Mouse (Mus musculus) MEL (cell line): ENCODE measurements at regions not wholly inside any gene's neighbourhood (a gene's known extent, or its start where the extent isn't known, plus 50 kb on each side); places are given as distances from the start of the nearest gene placed in this dataset.

Experiments
- DNase-seq: peaks from one replicate; pipeline ENCODE4 v3.0.0; 2011; ENCODE audit warnings: low read depth, low spot score
- H3K27ac ChIP-seq: 2 replicates; pipeline ENCODE4 v1.5.1; 2012; ENCODE audit warnings: low read depth, mild to moderate bottlenecking, control low read depth, low read length, moderate library complexity; ENCODE audit not compliant: control insufficient read depth
- H3K27me3 ChIP-seq, 2 experiments: fragments of 150-350 bp in 1 of 2; sonication (generic) in 1 of 2; 2 replicates each; pipeline ENCODE4 v1.6.1; 2012; ENCODE audit warnings: low read length in 2 of 2, mild to moderate bottlenecking in 2 of 2, improper control_type of control experiment in 1 of 2, moderate library complexity in 1 of 2; ENCODE audit not compliant: insufficient read depth in 2 of 2, control insufficient read depth in 1 of 2
- H3K36me3 ChIP-seq, 2 experiments: 2 replicates each; pipeline ENCODE4 v1.6.1; 2012 to 2014; ENCODE audit warnings: low read length in 2 of 2, improper control_type of control experiment in 1 of 2, inconsistent platforms in 1 of 2, mild to moderate bottlenecking in 1 of 2; ENCODE audit not compliant: insufficient read depth in 2 of 2, control insufficient read depth in 1 of 2
- H3K4me1 ChIP-seq, 2 experiments: fragments of 150-350 bp in 1 of 2; sonication (generic) in 1 of 2; 2 replicates each; pipeline ENCODE4 v1.6.1; 2012; ENCODE audit warnings: low read length in 2 of 2, improper control_type of control experiment in 1 of 2, mild to moderate bottlenecking in 1 of 2; ENCODE audit not compliant: insufficient read depth in 2 of 2, control insufficient read depth in 1 of 2
- H3K4me3 ChIP-seq, 2 experiments: fragments of 150-350 bp in 1 of 2; sonication (generic) in 1 of 2; 2 replicates each; pipeline ENCODE4 v1.5.1; 2012; ENCODE audit warnings: low read depth in 2 of 2, low read length in 2 of 2, mild to moderate bottlenecking in 2 of 2, moderate library complexity in 2 of 2, control low read depth in 1 of 2, improper control_type of control experiment in 1 of 2; ENCODE audit not compliant: control insufficient read depth in 1 of 2, insufficient read depth in 1 of 2
- H3K79me2 ChIP-seq: 2 replicates; pipeline ENCODE4 v1.6.1; 2012; ENCODE audit warnings: mild to moderate bottlenecking, low read length, moderate library complexity; ENCODE audit not compliant: control insufficient read depth, poor library complexity, insufficient read depth
- H3K9ac ChIP-seq: 2 replicates; pipeline ENCODE4 v1.6.1; 2012; ENCODE audit warnings: low read depth, mild to moderate bottlenecking, control low read depth, low read length, moderate library complexity; ENCODE audit not compliant: control insufficient read depth, poor library complexity, severe bottlenecking
- H3K9me3 ChIP-seq: fragments of 150-350 bp; sonication (generic); replicated peaks from 2 replicates; pipeline ENCODE4 v1.6.1; 2012; ENCODE audit warnings: mild to moderate bottlenecking, low read length, improper control_type of control experiment, moderate library complexity; ENCODE audit not compliant: insufficient read depth
- BHLHE40 ChIP-seq: IDR thresholded peaks from 2 replicates; pipeline ENCODE4 v1.6.1; 2012; ENCODE audit warnings: low read depth, mild to moderate bottlenecking, inconsistent platforms, low read length, improper control_type of control experiment, borderline replicate concordance
- E2F4 ChIP-seq: IDR thresholded peaks from 2 replicates; pipeline ENCODE4 v1.6.1; 2011; ENCODE audit warnings: low read depth, low read length, improper control_type of control experiment, borderline replicate concordance
- ELF1 ChIP-seq: IDR thresholded peaks from 2 replicates; pipeline ENCODE4 v1.6.1; 2014; ENCODE audit warnings: low read depth, mild to moderate bottlenecking, inconsistent platforms, low read length, improper control_type of control experiment, moderate library complexity
- GATA1 ChIP-seq: IDR thresholded peaks from 2 replicates; pipeline ENCODE4 v1.6.1; 2011; ENCODE audit warnings: low read depth, low read length, improper control_type of control experiment
- KAT2A ChIP-seq: conservative IDR thresholded peaks from 2 replicates; pipeline ENCODE4 v1.6.1; 2012; ENCODE audit warnings: low read depth, low read length, improper control_type of control experiment, inconsistent platforms
- MAFK ChIP-seq: IDR thresholded peaks from 2 replicates; pipeline ENCODE4 v1.6.1; 2011; ENCODE audit warnings: low read depth, mild to moderate bottlenecking, low read length, improper control_type of control experiment, borderline replicate concordance
- MEF2A ChIP-seq: IDR thresholded peaks from 2 replicates; pipeline ENCODE4 v1.6.1; 2014; ENCODE audit warnings: low read depth, mild to moderate bottlenecking, inconsistent platforms, low read length, improper control_type of control experiment; ENCODE audit not compliant: poor library complexity, insufficient replicate concordance, severe bottlenecking; ENCODE audit errors: extremely low read depth
- MXI1 ChIP-seq: IDR thresholded peaks from 2 replicates; pipeline ENCODE4 v1.6.1; 2011; ENCODE audit warnings: mild to moderate bottlenecking, low read depth, low read length, improper control_type of control experiment
- NELFE ChIP-seq: IDR thresholded peaks from 2 replicates; pipeline ENCODE4 v1.6.1; 2011; ENCODE audit warnings: low read depth, low read length, improper control_type of control experiment
- NRF1 ChIP-seq: IDR thresholded peaks from 2 replicates; pipeline ENCODE4 v1.6.1; 2014; ENCODE audit warnings: low read depth, mild to moderate bottlenecking, inconsistent platforms, low read length, improper control_type of control experiment, moderate library complexity; ENCODE audit not compliant: poor library complexity, insufficient read depth, severe bottlenecking
- RCOR1 ChIP-seq: IDR thresholded peaks from 2 replicates; pipeline ENCODE4 v1.6.1; 2012; ENCODE audit warnings: low read depth, mild to moderate bottlenecking, inconsistent platforms, low read length, improper control_type of control experiment
- TCF12 ChIP-seq: IDR thresholded peaks from 2 replicates; pipeline ENCODE4 v1.6.1; 2014; ENCODE audit warnings: low read depth, mild to moderate bottlenecking, inconsistent platforms, low read length, improper control_type of control experiment, moderate library complexity
- UBTF ChIP-seq: IDR thresholded peaks from 2 replicates; pipeline ENCODE4 v1.6.1; 2012; ENCODE audit warnings: low read depth, mild to moderate bottlenecking, inconsistent platforms, low read length, improper control_type of control experiment, moderate library complexity, borderline replicate concordance; ENCODE audit not compliant: insufficient read depth
- USF1 ChIP-seq: IDR thresholded peaks from 2 replicates; pipeline ENCODE4 v1.6.1; 2014; ENCODE audit warnings: low read depth, mild to moderate bottlenecking, inconsistent platforms, low read length, improper control_type of control experiment, moderate library complexity
- ZKSCAN1 ChIP-seq: IDR thresholded peaks from 2 replicates; pipeline ENCODE4 v1.6.1; 2012; ENCODE audit warnings: low read depth, mild to moderate bottlenecking, inconsistent platforms, low read length, improper control_type of control experiment, moderate library complexity

GRCm38 (mm10) chr7:78120462-78121150, 617.2 kb downstream of the Ntrk3 start:
- no peak for TF ChIP-seq NRF1
- no peak for TF ChIP-seq KAT2A
- TF ChIP-seq UBTF = no peak
- no peak for TF ChIP-seq E2F4
- no peak for TF ChIP-seq USF1
- no peak for TF ChIP-seq MAFK
- no peak for TF ChIP-seq BHLHE40
- no peak for TF ChIP-seq TCF12
- no peak for TF ChIP-seq ELF1
- TF ChIP-seq ZKSCAN1 = no peak
- TF ChIP-seq, all 39 proteins: peak for 0
- H3K27ac ChIP-seq = no peak overlapping the region
- H3K79me2 ChIP-seq = no peaks in the 10 kb centered on the region
- H3K4me3 ChIP-seq = no peak overlapping the region
- H3K36me3 ChIP-seq = no peaks in the 10 kb centered on the region
- H3K27me3 ChIP-seq = no peaks in the 10 kb centered on the region
- H3K9me3 ChIP-seq = no peaks in the 10 kb centered on the region
- H3K4me1 ChIP-seq = no peaks in the 10 kb centered on the region
- DNase-seq = no peak
- no peak overlapping the region for H3K9ac ChIP-seq

- H3K4me1 ChIP-seq = no peaks in the 10 kb centered on the region
- no peaks in the 10 kb centered on the region for H3K9me3 ChIP-seq
- no peaks in the 10 kb centered on the region for H3K27me3 ChIP-seq
- no peaks in the 10 kb centered on the region for H3K79me2 ChIP-seq
- no peak overlapping the region for H3K9ac ChIP-seq
- no peak overlapping the region for H3K4me3 ChIP-seq
- no peak overlapping the region for H3K27ac ChIP-seq
- no peaks in the 10 kb centered on the region for H3K36me3 ChIP-seq
- no peak for DNase-seq
- TF ChIP-seq MEF2A (no peak), TCF12 (no peak)
- TF ChIP-seq, all 39 proteins: peak for 0
Measured at GRCm38 (mm10) chr7:78119809-78120208, 618.0 kb downstream of the Ntrk3 start.

- H3K79me2 ChIP-seq = no peaks in the 10 kb centered on the region
- H3K9ac ChIP-seq = no peak overlapping the region
- DNase-seq = no peak
- H3K27me3 ChIP-seq = no peaks in the 10 kb centered on the region
- no peaks in the 10 kb centered on the region for H3K4me1 ChIP-seq
- H3K36me3 ChIP-seq = no peaks in the 10 kb centered on the region
- TF ChIP-seq RCOR1 = no peak
- no peak for TF ChIP-seq ELF1
- no peak for TF ChIP-seq MXI1
- TF ChIP-seq NELFE = no peak
- TF ChIP-seq GATA1 = no peak
- TF ChIP-seq, all 39 proteins: peak for 0
- H3K4me3 ChIP-seq = no peak overlapping the region
- H3K27ac ChIP-seq = no peak overlapping the region
- H3K9me3 ChIP-seq = no peaks in the 10 kb centered on the region
Measured at GRCm38 (mm10) chr7:78111291-78111690, 626.5 kb downstream of the Ntrk3 start.
